Mouse (Mus musculus): ENCODE data around the gene Plcxd1. TPM values are rescaled to one million over a fixed set of nuclear protein-coding genes. Genes with fewer than 3 reads are reported as not detected.
"Not testable (repeated sequence)": the region's sequence is repeated elsewhere in the genome, so short reads cannot be mapped to it uniquely, and the experiment has no call there.

Plcxd1 gene
- polyA plus RNA-seq, 1 experiment from 2014 or later: 2.0 TPM

- H3K27ac ChIP-seq (replicated peaks); H3K4me1 ChIP-seq; H3K27me3 ChIP-seq (replicated peaks; ENCODE audit: low read depth, poor library complexity, severe bottlenecking); H3K9me3 ChIP-seq; DNase-seq (ENCODE audit: low spot score); H3K4me3 ChIP-seq: not testable (repeated sequence)
- WGBS: 88% methylated on average over 3 of the region's 3 CpGs
- H3K36me3 ChIP-seq (replicated peaks): peaks cover 79% of the 10 kb centered on the region
Observed at GRCm38 (mm10) chr5:110122380-110122779, 22.6 kb downstream of the Plcxd1 start.

- peaks cover 27% of the 10 kb centered on the region for H3K36me3 ChIP-seq (replicated peaks)
- 4% methylated on average over 46 of the region's 46 CpGs for WGBS
Observed at GRCm38 (mm10) chr5:110135293-110136086, 35.7 kb downstream of the Plcxd1 start, which contains the start of gene Chfr. Gene Chfr, plus strand, starts transcription at chr5:110135842.

GRCm38 (mm10) chr5:110136087-110136464, 36.3 kb downstream of the Plcxd1 start:
- WGBS: 5% methylated on average over 18 of the region's 18 CpGs

More at GRCm38 (mm10) chr5:110135293-110136086, 35.7 kb downstream of the Plcxd1 start, which contains the start of gene Chfr:
- H3K4me1 ChIP-seq: peaks cover 7% of the 10 kb centered on the region
- peak within 1 kb of the TSS; percentile 88 for H3K4me3 ChIP-seq
- peaks cover 8% of the 10 kb centered on the region; the same call in 1 of the 2 replicates for H3K9me3 ChIP-seq
- no peaks in the 10 kb centered on the region for H3K27me3 ChIP-seq (replicated peaks; ENCODE audit: low read depth, poor library complexity, severe bottlenecking)
- DNase-seq (ENCODE audit: low spot score): peak; percentile 99
- peak within 1 kb of the TSS; percentile 78 for H3K27ac ChIP-seq (replicated peaks)

GRCm38 (mm10) chr5:110137816-110138215, 38.0 kb downstream of the Plcxd1 start:
- peaks cover 7% of the 10 kb centered on the region for H3K4me1 ChIP-seq

More at GRCm38 (mm10) chr5:110136087-110136464, 36.3 kb downstream of the Plcxd1 start:
- DNase-seq (ENCODE audit: low spot score): no peak
- Histone ChIP-seq H3K27ac (replicated peaks) (peak overlapping the region; percentile 78), H3K36me3 (replicated peaks) (peaks cover 27% of the 10 kb centered on the region), H3K4me1 (peaks cover 7% of the 10 kb centered on the region), H3K27me3 (replicated peaks; ENCODE audit: low read depth, poor library complexity, severe bottlenecking) (no peaks in the 10 kb centered on the region), H3K9me3 (0 out of 2 replicates have a peak, but pooled peaks cover 4% of the 10 kb centered on the region), H3K4me3 (peak overlapping the region; percentile 88)

GRCm38 (mm10) chr5:110139325-110139724, 39.6 kb downstream of the Plcxd1 start:
- Histone ChIP-seq H3K27me3 (replicated peaks; ENCODE audit: low read depth, poor library complexity, severe bottlenecking) (no peaks in the 10 kb centered on the region), H3K27ac (replicated peaks) (no peak overlapping the region), H3K4me1 (peaks cover 7% of the 10 kb centered on the region), H3K36me3 (replicated peaks) (peaks cover 51% of the 10 kb centered on the region), H3K9me3 (no peaks in the 10 kb centered on the region), H3K4me3 (no peak overlapping the region)
- 93% methylated on average over 3 of the region's 3 CpGs for WGBS
- no peak for DNase-seq (ENCODE audit: low spot score)

More at GRCm38 (mm10) chr5:110137816-110138215, 38.0 kb downstream of the Plcxd1 start:
- 95% methylated on average over 3 of the region's 3 CpGs for WGBS
- no peak overlapping the region for H3K4me3 ChIP-seq
- DNase-seq (ENCODE audit: low spot score): no peak
- H3K27ac ChIP-seq (replicated peaks): no peak overlapping the region
- peaks cover 38% of the 10 kb centered on the region for H3K36me3 ChIP-seq (replicated peaks)
- no peaks in the 10 kb centered on the region for H3K9me3 ChIP-seq
- no peaks in the 10 kb centered on the region for H3K27me3 ChIP-seq (replicated peaks; ENCODE audit: low read depth, poor library complexity, severe bottlenecking)

- 92% methylated on average over 7 of the region's 7 CpGs for WGBS
- Histone ChIP-seq H3K36me3 (replicated peaks) (peaks cover 62% of the 10 kb centered on the region), H3K4me1 (peaks cover 7% of the 10 kb centered on the region), H3K4me3 (no peak overlapping the region), H3K27me3 (replicated peaks; ENCODE audit: low read depth, poor library complexity, severe bottlenecking) (no peaks in the 10 kb centered on the region), H3K9me3 (no peaks in the 10 kb centered on the region), H3K27ac (replicated peaks) (no peak overlapping the region)
- DNase-seq (ENCODE audit: low spot score): no peak
Observed at GRCm38 (mm10) chr5:110140424-110140823, 40.7 kb downstream of the Plcxd1 start.

GRCm38 (mm10) chr5:110142309-110142708, 42.5 kb downstream of the Plcxd1 start:
- H3K27me3 ChIP-seq (replicated peaks; ENCODE audit: low read depth, poor library complexity, severe bottlenecking): no peaks in the 10 kb centered on the region
- WGBS: 89% methylated on average over 2 of the region's 2 CpGs
- H3K4me1 ChIP-seq: no peaks in the 10 kb centered on the region
- no peaks in the 10 kb centered on the region for H3K9me3 ChIP-seq
- no peak overlapping the region for H3K27ac ChIP-seq (replicated peaks)
- H3K4me3 ChIP-seq: no peak overlapping the region
- no peak for DNase-seq (ENCODE audit: low spot score)
- peaks cover 78% of the 10 kb centered on the region for H3K36me3 ChIP-seq (replicated peaks)

GRCm38 (mm10) chr5:110143007-110143406, 43.2 kb downstream of the Plcxd1 start:
- H3K36me3 ChIP-seq (replicated peaks): peaks cover 81% of the 10 kb centered on the region
- H3K27ac ChIP-seq (replicated peaks): no peak overlapping the region
- H3K4me1 ChIP-seq: no peaks in the 10 kb centered on the region
- no peak for DNase-seq (ENCODE audit: low spot score)
- no peaks in the 10 kb centered on the region for H3K9me3 ChIP-seq
- no peak overlapping the region for H3K4me3 ChIP-seq
- WGBS: 84% methylated on average over 5 of the region's 5 CpGs
- no peaks in the 10 kb centered on the region for H3K27me3 ChIP-seq (replicated peaks; ENCODE audit: low read depth, poor library complexity, severe bottlenecking)

Other genes starting within 250 kb of the Plcxd1 start
- gene Gm15446, start 176.6 kb upstream of the Plcxd1 start, polyA plus RNA-seq (2016; fragmentation: Nextera tagmentation; extraction: Ambion mirVana): 0.53 and 0.57 TPM in 2 replicates
- gene Zfp932, start 103.4 kb upstream of the Plcxd1 start, polyA plus RNA-seq (2016; fragmentation: Nextera tagmentation; extraction: Ambion mirVana): 20.9 and 23.4 TPM in 2 replicates
- gene Gm17655, start 27.5 kb upstream of the Plcxd1 start, polyA plus RNA-seq (2016; fragmentation: Nextera tagmentation; extraction: Ambion mirVana): 4.8 and 5.9 TPM in 2 replicates
- gene Gm35315, start 5.5 kb upstream of the Plcxd1 start, polyA plus RNA-seq (2016; fragmentation: Nextera tagmentation; extraction: Ambion mirVana): 2.0 and 2.4 TPM in 2 replicates
- 33.3 and 35.6 TPM in 2 replicates for gene Gtpbp6, start 8.2 kb downstream of the Plcxd1 start, polyA plus RNA-seq (2016; fragmentation: Nextera tagmentation; extraction: Ambion mirVana)
- 5.5 and 5.7 TPM in 2 replicates for gene Zfp605, start 10.1 kb downstream of the Plcxd1 start, polyA plus RNA-seq (2016; fragmentation: Nextera tagmentation; extraction: Ambion mirVana)
- gene Chfr, start 35.9 kb downstream of the Plcxd1 start, polyA plus RNA-seq (2016; fragmentation: Nextera tagmentation; extraction: Ambion mirVana): 45.1 and 48.6 TPM in 2 replicates
- 19.9 and 20.6 TPM in 2 replicates for gene Golga3, start 76.7 kb downstream of the Plcxd1 start, polyA plus RNA-seq (2016; fragmentation: Nextera tagmentation; extraction: Ambion mirVana)
- gene Ankle2, start 131.0 kb downstream of the Plcxd1 start, polyA plus RNA-seq (2016; fragmentation: Nextera tagmentation; extraction: Ambion mirVana): 32.7 and 34.7 TPM in 2 replicates
- gene Pgam5, start 169.9 kb downstream of the Plcxd1 start, polyA plus RNA-seq (2016; fragmentation: Nextera tagmentation; extraction: Ambion mirVana): 95.3 and 96.3 TPM in 2 replicates
- 10.6 and 12.4 TPM in 2 replicates for gene Pxmp2, start 186.2 kb downstream of the Plcxd1 start, polyA plus RNA-seq (2016; fragmentation: Nextera tagmentation; extraction: Ambion mirVana)
- 47.5 and 54.1 TPM in 2 replicates for gene Pole, start 186.3 kb downstream of the Plcxd1 start, polyA plus RNA-seq (2016; fragmentation: Nextera tagmentation; extraction: Ambion mirVana)
- 0.87 and 0.95 TPM in 2 replicates for gene P2rx2, start 243.2 kb downstream of the Plcxd1 start, polyA plus RNA-seq (2016; fragmentation: Nextera tagmentation; extraction: Ambion mirVana)
- gene Lrcol1, start 244.8 kb downstream of the Plcxd1 start, polyA plus RNA-seq (2016; fragmentation: Nextera tagmentation; extraction: Ambion mirVana): not detected in 2 replicates

All from embryonic facial prominence, embryonic 10.5 days (tissue).